Mouse (Mus musculus): ENCODE results near the gene Piezo1. TPM values are rescaled to one million over a fixed set of nuclear protein-coding genes. Genes with fewer than 3 reads are reported as not detected.

The Piezo1 gene
- polyA plus RNA-seq, 1 experiment = 192 TPM

DNA sequence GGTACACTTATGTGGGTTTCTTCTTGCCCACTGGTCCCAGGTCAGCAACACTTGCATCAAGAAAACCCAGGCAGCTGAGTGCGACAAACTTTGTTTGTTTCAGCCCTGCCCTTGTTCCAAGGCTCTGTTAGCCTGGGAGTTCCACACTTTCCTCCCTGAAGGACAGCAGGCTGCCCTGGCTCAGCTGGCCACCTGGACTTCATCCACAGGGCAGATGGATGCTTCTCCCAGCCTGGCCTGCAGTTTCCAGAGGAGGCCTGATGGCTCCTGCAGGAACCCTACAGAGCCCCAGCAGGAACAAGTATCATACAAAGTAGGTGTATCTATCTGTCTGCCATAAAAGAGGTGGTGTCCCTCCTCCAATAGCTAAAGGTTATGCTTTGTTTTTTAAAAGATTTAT, 109.8 kb downstream of the Piezo1 start:
- 81% methylated on average over 1 of the region's 1 CpGs for WGBS
- Histone ChIP-seq H3K4me3 (replicated peaks; ENCODE audit: extremely low read depth, low read depth, low read length) (no peak overlapping the region), H3K4me1 (ENCODE audit: control insufficient read depth, insufficient read depth, low read length) (peaks cover 7% of the 10 kb centered on the region; the same call in 1 of the 2 replicates)
- TF ChIP-seq POLR2A (IDR thresholded peaks at IDR 0.05; ENCODE audit: borderline replicate concordance, extremely low read depth, low read depth, low read length) = no peak
- TF ChIP-seq CTCF (IDR thresholded peaks at IDR 0.05; ENCODE audit: insufficient read depth, low read length) = no peak
- no peak for DNase-seq

DNA sequence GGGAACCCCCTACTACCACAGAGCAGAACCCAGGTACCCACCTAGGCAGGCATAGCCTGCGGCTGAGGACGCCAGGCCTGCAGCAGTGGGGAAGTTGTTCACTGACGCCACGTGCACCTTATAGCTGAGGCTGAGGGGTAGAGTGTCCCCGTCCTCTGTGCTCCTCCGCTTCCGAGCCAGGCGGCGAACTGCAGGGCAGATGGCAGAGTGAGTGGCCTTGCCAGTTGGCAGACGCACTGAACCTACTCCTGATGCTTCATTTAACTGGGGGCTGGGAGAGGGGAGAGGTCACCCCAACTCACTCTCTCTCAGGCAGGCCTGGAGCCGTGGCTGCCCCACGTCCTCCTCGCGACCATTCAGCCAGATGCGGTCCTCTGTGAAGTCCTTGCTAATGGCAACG, 111.8 kb downstream of the Piezo1 start:
- H3K4me3 ChIP-seq (replicated peaks; ENCODE audit: extremely low read depth, low read depth, low read length) = no peak overlapping the region
- 95% methylated on average over 16 of the region's 16 CpGs for WGBS
- no peak for DNase-seq
- TF ChIP-seq CTCF (IDR thresholded peaks at IDR 0.05; ENCODE audit: insufficient read depth, low read length) (no peak), POLR2A (IDR thresholded peaks at IDR 0.05; ENCODE audit: borderline replicate concordance, extremely low read depth, low read depth, low read length) (no peak)
- H3K4me1 ChIP-seq (ENCODE audit: control insufficient read depth, insufficient read depth, low read length) = peaks cover 4% of the 10 kb centered on the region; the same call in 1 of the 2 replicates

- no peak for DNase-seq
- WGBS = 85% methylated on average over 13 of the region's 13 CpGs
Observed at GRCm38 (mm10) chr8:122437708-122438331, 113.3 kb downstream of the Piezo1 start.

DNA sequence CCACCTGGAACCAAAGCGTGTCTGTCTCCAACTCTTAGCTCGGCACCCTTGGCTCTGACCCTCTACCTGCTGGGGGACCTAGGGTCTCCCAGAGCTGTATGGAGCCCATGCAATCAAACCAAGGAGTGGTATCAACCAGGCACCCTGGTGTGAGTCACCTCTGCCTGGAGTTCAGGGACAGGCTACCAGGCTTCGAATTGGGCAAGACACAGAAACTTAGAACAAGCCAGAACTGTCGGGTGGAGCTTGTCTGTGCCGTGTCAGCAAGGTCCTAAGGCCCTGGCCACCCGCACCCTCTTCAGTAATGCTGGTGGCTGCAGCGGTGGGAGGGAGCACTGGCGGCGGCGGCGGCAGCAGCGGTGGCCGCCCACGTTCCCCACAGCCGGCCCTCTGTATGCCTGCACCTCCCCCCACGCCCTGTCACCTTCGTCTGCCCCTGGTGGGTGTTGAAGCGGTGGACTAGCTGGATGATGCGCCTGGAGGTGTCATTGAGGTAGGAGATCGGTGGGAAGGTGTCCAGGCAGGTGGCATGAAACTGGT, 114.5 kb downstream of the Piezo1 start:
- TF ChIP-seq POLR2A (IDR thresholded peaks at IDR 0.05; ENCODE audit: borderline replicate concordance, extremely low read depth, low read depth, low read length) (no peak), CTCF (IDR thresholded peaks at IDR 0.05; ENCODE audit: insufficient read depth, low read length) (no peak)
- WGBS = 84% methylated on average over 20 of the region's 20 CpGs
- DNase-seq = no peak
- Histone ChIP-seq H3K4me3 (replicated peaks; ENCODE audit: extremely low read depth, low read depth, low read length) (no peak overlapping the region), H3K4me1 (ENCODE audit: control insufficient read depth, insufficient read depth, low read length) (peaks cover 8% of the 10 kb centered on the region)

More at GRCm38 (mm10) chr8:122437708-122438331, 113.3 kb downstream of the Piezo1 start:
- no peak for TF ChIP-seq CTCF (IDR thresholded peaks at IDR 0.05; ENCODE audit: insufficient read depth, low read length)
- TF ChIP-seq POLR2A (IDR thresholded peaks at IDR 0.05; ENCODE audit: borderline replicate concordance, extremely low read depth, low read depth, low read length) = no peak
- peaks cover 8% of the 10 kb centered on the region for H3K4me1 ChIP-seq (ENCODE audit: control insufficient read depth, insufficient read depth, low read length)
- peak overlapping the region; percentile 1 for H3K4me3 ChIP-seq (replicated peaks; ENCODE audit: extremely low read depth, low read depth, low read length)

GRCm38 (mm10) chr8:122436146-122436545, 115.0 kb downstream of the Piezo1 start:
- 85% methylated on average over 9 of the region's 9 CpGs for WGBS
- TF ChIP-seq CTCF (IDR thresholded peaks at IDR 0.05; ENCODE audit: insufficient read depth, low read length) = no peak
- TF ChIP-seq POLR2A (IDR thresholded peaks at IDR 0.05; ENCODE audit: borderline replicate concordance, extremely low read depth, low read depth, low read length) = no peak

GRCm38 (mm10) chr8:122435375-122435774, 115.8 kb downstream of the Piezo1 start:
- DNase-seq = no peak
- H3K4me1 ChIP-seq (ENCODE audit: control insufficient read depth, insufficient read depth, low read length) = peaks cover 9% of the 10 kb centered on the region
- 92% methylated on average over 6 of the region's 6 CpGs for WGBS
- no peak overlapping the region for H3K4me3 ChIP-seq (replicated peaks; ENCODE audit: extremely low read depth, low read depth, low read length)
- no peak for TF ChIP-seq POLR2A (IDR thresholded peaks at IDR 0.05; ENCODE audit: borderline replicate concordance, extremely low read depth, low read depth, low read length)
- peak; percentile 15; the same call in 1 of the 2 replicates for TF ChIP-seq CTCF (IDR thresholded peaks at IDR 0.05; ENCODE audit: insufficient read depth, low read length)

More at GRCm38 (mm10) chr8:122436146-122436545, 115.0 kb downstream of the Piezo1 start:
- Histone ChIP-seq H3K4me3 (replicated peaks; ENCODE audit: extremely low read depth, low read depth, low read length) (no peak overlapping the region), H3K4me1 (ENCODE audit: control insufficient read depth, insufficient read depth, low read length) (peaks cover 9% of the 10 kb centered on the region)
- no peak for DNase-seq

GRCm38 (mm10) chr8:122433269-122433905, 117.7 kb downstream of the Piezo1 start:
- Histone ChIP-seq H3K4me1 (ENCODE audit: control insufficient read depth, insufficient read depth, low read length) (peaks cover 9% of the 10 kb centered on the region), H3K4me3 (replicated peaks; ENCODE audit: extremely low read depth, low read depth, low read length) (peak overlapping the region; percentile 92)
- DNase-seq = no peak
- TF ChIP-seq POLR2A (IDR thresholded peaks at IDR 0.05; ENCODE audit: borderline replicate concordance, extremely low read depth, low read depth, low read length) (no peak), CTCF (IDR thresholded peaks at IDR 0.05; ENCODE audit: insufficient read depth, low read length) (peak; percentile 34; the same call in 1 of the 2 replicates)
- WGBS = 60% methylated on average over 11 of the region's 11 CpGs

DNA sequence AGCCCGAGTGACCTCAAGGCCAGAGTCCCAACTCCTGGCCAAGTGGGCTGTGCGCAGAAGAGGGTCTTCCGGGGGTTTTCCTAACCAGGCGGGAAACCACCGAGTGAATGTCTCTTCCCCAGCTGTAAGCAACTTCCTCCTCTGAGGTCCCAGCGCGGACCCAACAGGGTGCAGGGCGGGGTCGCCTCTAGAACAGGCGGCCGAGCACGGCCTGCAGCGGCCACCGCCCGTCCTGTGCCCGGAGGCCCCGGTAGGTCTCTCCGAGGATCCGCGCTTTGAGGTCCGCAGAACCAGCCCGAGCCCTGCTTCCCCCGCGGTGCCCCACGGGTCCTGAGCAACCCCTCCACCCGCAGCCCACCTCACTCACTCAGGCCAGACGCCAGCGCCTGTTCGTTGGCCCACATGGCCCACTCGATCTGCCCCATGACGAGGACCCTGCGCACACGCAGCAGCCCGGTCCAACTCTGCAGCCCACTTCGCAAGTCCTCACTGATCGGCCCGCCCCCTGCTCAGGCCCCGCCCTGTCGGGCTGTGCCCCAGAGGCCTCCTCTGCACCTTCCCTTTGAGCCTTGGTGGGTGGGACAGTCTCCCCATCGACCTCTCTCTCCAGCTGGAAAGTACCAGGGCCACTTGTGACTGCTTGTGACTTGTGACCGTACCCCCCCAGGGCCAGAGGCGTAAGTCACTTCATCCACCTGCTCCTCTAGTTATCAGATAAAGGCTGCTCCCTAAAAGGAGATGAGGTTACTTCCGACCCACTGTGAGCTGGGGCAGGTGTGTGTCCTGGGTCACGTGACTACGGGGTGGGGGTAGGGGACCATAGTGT, 118.5 kb downstream of the Piezo1 start, which contains the start of gene Cyba:
Gene Cyba, minus strand, starts transcription at position 488 of the 826 bp plus-strand sequence.
- WGBS = 2% methylated on average over 45 of the region's 45 CpGs
- TF ChIP-seq CTCF (IDR thresholded peaks at IDR 0.05; ENCODE audit: insufficient read depth, low read length) = no peak
- TF ChIP-seq POLR2A (IDR thresholded peaks at IDR 0.05; ENCODE audit: borderline replicate concordance, extremely low read depth, low read depth, low read length) = peak; percentile 64; the same call in 1 of the 2 replicates
- Histone ChIP-seq H3K4me1 (ENCODE audit: control insufficient read depth, insufficient read depth, low read length) (peaks cover 9% of the 10 kb centered on the region), H3K4me3 (replicated peaks; ENCODE audit: extremely low read depth, low read depth, low read length) (peak within 1 kb of the TSS; percentile 92)
- DNase-seq = peak; percentile 84

Other genes with a start within 250 kb of the Piezo1 start
- gene Trhr2, start 190.6 kb downstream of the Piezo1 start, polyA plus RNA-seq (2012; rRNA removed) = not detected in 2 replicates
- gene Zc3h18, start 174.7 kb downstream of the Piezo1 start, polyA plus RNA-seq (2012; rRNA removed) = 26.8 and 29.1 TPM in 2 replicates
- 0.18 and 0.62 TPM in 2 replicates for gene Il17c, start 129.3 kb downstream of the Piezo1 start, polyA plus RNA-seq (2012; rRNA removed)
- 294 and 407 TPM in 2 replicates for gene Cyba, start 118.4 kb downstream of the Piezo1 start, polyA plus RNA-seq (2012; rRNA removed)
- 27.4 and 31.9 TPM in 2 replicates for gene Mvd, start 107.9 kb downstream of the Piezo1 start, polyA plus RNA-seq (2012; rRNA removed)
- 1.4 and 1.5 TPM in 2 replicates for gene Snai3, start 90.6 kb downstream of the Piezo1 start, polyA plus RNA-seq (2012; rRNA removed)
- gene Rnf166, start 75.3 kb downstream of the Piezo1 start, polyA plus RNA-seq (2012; rRNA removed) = 83.8 and 93.2 TPM in 2 replicates
- gene Ctu2, start 75.2 kb downstream of the Piezo1 start, polyA plus RNA-seq (2012; rRNA removed) = 28.6 and 30.6 TPM in 2 replicates
- gene Cdt1, start 16.7 kb upstream of the Piezo1 start, polyA plus RNA-seq (2012; rRNA removed) = 11.7 and 12.2 TPM in 2 replicates
- gene Aprt, start 25.6 kb upstream of the Piezo1 start, polyA plus RNA-seq (2012; rRNA removed) = 108 and 109 TPM in 2 replicates
- 13.8 and 14.9 TPM in 2 replicates for gene Galns, start 60.1 kb upstream of the Piezo1 start, polyA plus RNA-seq (2012; rRNA removed)
- gene Trappc2l, start 60.3 kb upstream of the Piezo1 start, polyA plus RNA-seq (2012; rRNA removed) = 122 and 162 TPM in 2 replicates
- gene Pabpn1l, start 71.4 kb upstream of the Piezo1 start, polyA plus RNA-seq (2012; rRNA removed) = not detected in 2 replicates
- gene Cbfa2t3, start 147.8 kb upstream of the Piezo1 start, polyA plus RNA-seq (2012; rRNA removed) = 40.0 and 45.7 TPM in 2 replicates
- gene Acsf3, start 224.2 kb upstream of the Piezo1 start, polyA plus RNA-seq (2012; rRNA removed) = 16.3 and 17.7 TPM in 2 replicates

All from lung, adult 2 months (tissue).